Mouse (Mus musculus) kidney, embryonic 16.5 days (tissue): ENCODE measurements at regions not wholly inside any gene's neighbourhood (a gene's known extent, or its start where the extent isn't known, plus 50 kb on each side); places are given as distances from the start of the nearest gene placed in this dataset. TPM values are rescaled to one million over a fixed set of nuclear protein-coding genes. Genes with fewer than 3 reads are reported as not detected.

Source experiments
- ATAC-seq: fragments of 200-750 bp; cut with Nextera tagmentation; 2 replicates; pipeline ENCODE4 v1.8.0; 2017; ENCODE audit warnings: moderate TSS enrichment; ENCODE audit not compliant: low FRiP score, low TSS enrichment
- H3K27ac ChIP-seq: fragments of 300-500 bp; sonication (generic); 2 replicates; pipeline ENCODE4 v1.5.1; 2014; ENCODE audit warnings: low read length
- H3K27me3 ChIP-seq: fragments of 300-500 bp; sonication (generic); 2 replicates; pipeline ENCODE4 v1.6.1; 2014; ENCODE audit warnings: low read length, control low read depth, mixed read lengths; ENCODE audit not compliant: insufficient read depth
- H3K36me3 ChIP-seq: fragments of 300-500 bp; sonication (generic); 2 replicates; pipeline ENCODE4 v1.6.1; 2014; ENCODE audit warnings: low read length, control low read depth, mixed read lengths; ENCODE audit not compliant: insufficient read depth
- H3K4me1 ChIP-seq: fragments of 300-500 bp; sonication (generic); 2 replicates; pipeline ENCODE4 v1.6.1; 2014; ENCODE audit warnings: low read length, control low read depth, mixed read lengths; ENCODE audit not compliant: insufficient read depth
- H3K4me2 ChIP-seq: fragments of 300-500 bp; sonication (generic); replicated peaks from 2 replicates; pipeline ENCODE4 v1.6.1; 2014; ENCODE audit warnings: low read depth, low read length
- H3K4me3 ChIP-seq: fragments of 300-500 bp; sonication (generic); 2 replicates; pipeline ENCODE4 v1.5.1; 2014; ENCODE audit warnings: mild to moderate bottlenecking, low read length
- H3K9ac ChIP-seq: fragments of 300-500 bp; sonication (generic); replicated peaks from 2 replicates; pipeline ENCODE4 v1.6.1; 2014; ENCODE audit warnings: low read length
- H3K9me3 ChIP-seq: fragments of 300-500 bp; sonication (generic); 2 replicates; pipeline ENCODE4 v1.6.1; 2016; ENCODE audit warnings: low read length, control low read depth
- WGBS: fragments of 180-500 bp; shearing (Covaris S2); extraction: QIAGEN DNeasy Blood & Tissue Kit; methylation state at CpG from one replicate; pipeline ENCODE4 v1.1.7; 2014; 5-methylcytosine and 5-hydroxymethylcytosine counted together
- microRNA-seq: library from miRNA; unstranded; fragments of <30 nt; microRNA quantifications from one replicate; pipeline ENCODE4, GENCODE M21; 2016

- H3K4me1 ChIP-seq = no peaks in the 10 kb centered on the region
- H3K4me3 ChIP-seq = no peak overlapping the region
- H3K27ac ChIP-seq = no peak overlapping the region
- H3K9ac ChIP-seq = no peak overlapping the region
- no peak for ATAC-seq
- peaks cover 3% of the 10 kb centered on the region; the same call in 1 of the 2 replicates for H3K9me3 ChIP-seq
- 61% methylated on average over 5 of the region's 5 CpGs for WGBS
- no peaks in the 10 kb centered on the region for H3K27me3 ChIP-seq
- H3K36me3 ChIP-seq = no peaks in the 10 kb centered on the region
- no peak overlapping the region for H3K4me2 ChIP-seq
Measured at GRCm38 (mm10) chr1:46965996-46966916, 73.6 kb upstream of the Slc39a10 start.

- no peak for ATAC-seq
- Histone ChIP-seq H3K4me3 (no peak overlapping the region), H3K4me2 (no peak overlapping the region), H3K9ac (no peak overlapping the region), H3K4me1 (no peaks in the 10 kb centered on the region), H3K27ac (no peak overlapping the region), H3K27me3 (no peaks in the 10 kb centered on the region), H3K9me3 (peaks cover 3% of the 10 kb centered on the region; the same call in 1 of the 2 replicates), H3K36me3 (no peaks in the 10 kb centered on the region)
- WGBS = 76% methylated on average over 5 of the region's 5 CpGs
Measured at GRCm38 (mm10) chr1:46963973-46964727, 71.5 kb upstream of the Slc39a10 start.

Small RNA genes lying in the stretch of these regions (microRNA-seq; reads per million reads assigned to microRNA genes)
- gene Mir6350 = not detected
